Mouse (Mus musculus) heart, adult 2 months (tissue): ENCODE measurements at regions not wholly inside any gene's neighbourhood (a gene's known extent, or its start where the extent isn't known, plus 50 kb on each side); places are given as distances from the start of the nearest gene placed in this dataset.

Experiments
- CTCF ChIP-seq: fragments of 200-600 bp; IDR thresholded peaks from 2 replicates; pipeline ENCODE4 v1.8.1; 2022; ENCODE audit warnings: antibody characterized with exemption, mild to moderate bottlenecking, moderate library complexity
- EP300 ChIP-seq: fragments of 200-500 bp; IDR thresholded peaks from 2 replicates; pipeline ENCODE4 v1.6.1; 2011; ENCODE audit warnings: low read depth, low read length, control low read depth; ENCODE audit not compliant: insufficient read depth
- POLR2A ChIP-seq: fragments of 200-500 bp; IDR thresholded peaks from 2 replicates; pipeline ENCODE4 v1.6.1; 2011; ENCODE audit warnings: mild to moderate bottlenecking, low read depth, low read length, control low read depth; ENCODE audit not compliant: insufficient read depth

GRCm38 (mm10) chr11:24619021-24619420 lies 541.2 kb downstream of the Bcl11a start:
- no peak for TF ChIP-seq EP300
- TF ChIP-seq POLR2A = no peak
- no peak for TF ChIP-seq CTCF
